Comparison of ENCODE assay signal across 24 mouse cellular contexts in genomic region chr11:4322943-4323342, GRCm38 (mm10).
"Had no signal": no experiment of that assay in that cellular context is flagged by ENCODE, and none has a peak within 500 bp of the region (broad histone marks: within the 10 kb centered on the region; RNA-seq: fewer than 3 reads in every experiment).

No protein-coding gene starts in this region.

- DNase-seq: kidney, adult 2 months; kidney, postnatal 25 days; layer of hippocampus, postnatal 36 days; liver; lung, adult 18-20 months; lung, postnatal 4 days; right cerebral cortex, adult 18-20 months; right cerebral cortex, postnatal 14 days; right cerebral cortex, postnatal 4 days; thymus, adult 2 months; thymus, postnatal 14 days; thymus, postnatal 4 days had no signal

- H3K27ac ChIP-seq: kidney, postnatal 0 days; layer of hippocampus, adult 2 months; left cerebral cortex, adult 2 months; limb, embryonic 12.5 days; liver, embryonic 12.5 days; liver, embryonic 15.5 days; midbrain, embryonic 12.5 days; neural tube, embryonic 13.5 days; stomach, postnatal 0 days had no signal

- H3K9ac ChIP-seq: limb, embryonic 12.5 days; liver, embryonic 12.5 days; liver, embryonic 15.5 days; midbrain, embryonic 12.5 days; neural tube, embryonic 13.5 days had no signal

- H3K4me1 ChIP-seq: limb, embryonic 12.5 days; liver, embryonic 12.5 days; liver, embryonic 15.5 days; midbrain, embryonic 12.5 days; neural tube, embryonic 13.5 days had no signal

- H3K4me3 ChIP-seq: layer of hippocampus, adult 2 months; left cerebral cortex, adult 2 months; limb, embryonic 12.5 days; liver, embryonic 12.5 days; liver, embryonic 15.5 days; midbrain, embryonic 12.5 days; myocyte; neural tube, embryonic 13.5 days had no signal

- H3K27me3 ChIP-seq: limb, embryonic 12.5 days; liver, embryonic 15.5 days; neural tube, embryonic 13.5 days had no signal

- H3K4me2 ChIP-seq: limb, embryonic 12.5 days; liver, embryonic 12.5 days; liver, embryonic 15.5 days; midbrain, embryonic 12.5 days; neural tube, embryonic 13.5 days had no signal

- H3K36me3 ChIP-seq: limb, embryonic 12.5 days; liver, embryonic 12.5 days; liver, embryonic 15.5 days; midbrain, embryonic 12.5 days; neural tube, embryonic 13.5 days had no signal

- ATAC-seq: intestine, postnatal 0 days; liver, embryonic 12.5 days; midbrain, embryonic 16.5 days had no signal

- H3K9me3 ChIP-seq: limb, embryonic 12.5 days; liver, embryonic 12.5 days; liver, embryonic 15.5 days; midbrain, embryonic 12.5 days; neural tube, embryonic 13.5 days had no signal
